Mouse (Mus musculus): ENCODE measurements around the gene Itprid2.

Gene Itprid2

DNA sequence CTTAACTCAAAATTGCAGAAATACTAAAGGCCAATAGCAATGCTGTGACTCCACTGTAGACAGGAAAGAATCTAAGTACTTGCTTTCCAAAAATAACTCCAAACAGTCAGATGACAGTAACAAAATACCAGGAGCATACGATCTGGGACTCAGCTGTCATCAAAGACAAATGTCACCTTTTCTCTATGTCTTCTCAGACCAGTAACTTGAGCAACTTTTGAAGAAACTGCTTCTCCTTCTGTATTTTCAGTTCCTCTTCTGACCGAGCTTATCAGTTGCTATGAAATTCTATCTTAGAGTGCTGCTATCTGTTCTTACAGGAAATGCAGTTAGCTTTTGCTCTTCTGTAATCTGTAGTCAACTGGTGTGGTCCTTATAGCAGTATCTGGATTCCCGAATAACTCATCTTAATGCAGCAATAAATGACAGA, 78.5 kb downstream of the Itprid2 start:
- no peak for DNase-seq (ENCODE audit: low spot score)

- DNase-seq (ENCODE audit: low spot score), result no peak
These were observed 79.6 kb downstream of the Itprid2 start for GRCm38 (mm10) chr2:79714745-79715144.

GRCm38 (mm10) chr2:79715925-79716324, 80.8 kb downstream of the Itprid2 start:
- no peak for DNase-seq (ENCODE audit: low spot score)

DNA sequence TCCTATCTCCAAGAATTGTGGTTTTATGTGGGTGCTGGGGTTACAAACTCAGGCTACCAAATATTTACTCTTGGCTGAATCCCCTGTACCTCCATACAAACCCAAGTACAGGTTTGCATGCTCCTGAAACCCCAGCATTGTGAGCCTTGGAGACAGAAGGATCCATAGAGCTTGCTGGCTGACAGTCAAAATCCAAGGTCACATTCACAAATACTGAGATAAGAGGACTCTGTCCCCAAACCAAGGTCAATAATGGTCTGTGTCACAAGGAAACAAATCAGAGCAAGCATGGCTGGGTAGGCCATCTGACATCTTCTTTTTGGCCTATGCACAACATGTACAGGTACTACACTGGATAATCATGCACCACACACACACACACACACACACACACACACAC, 82.7 kb downstream of the Itprid2 start:
- no peak for DNase-seq (ENCODE audit: low spot score)

DNA sequence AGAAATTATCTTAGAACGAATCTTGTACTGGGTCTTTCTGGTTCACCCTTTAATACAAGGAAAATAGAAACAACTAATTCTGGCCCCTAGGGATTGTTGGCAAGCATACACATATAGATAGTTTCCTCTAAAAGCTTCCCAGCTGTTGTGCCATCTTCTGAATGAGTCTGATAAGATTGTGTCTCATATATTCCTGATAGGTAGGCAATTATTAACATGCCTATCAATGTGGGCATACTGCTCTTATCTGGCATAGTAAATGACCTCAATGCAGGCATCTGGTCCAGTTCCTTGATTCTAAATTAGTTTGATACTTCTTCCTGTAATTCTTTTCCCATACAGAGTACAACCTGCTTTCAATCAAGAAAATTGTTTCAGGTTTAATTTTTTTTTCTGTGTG, 87.3 kb downstream of the Itprid2 start:
- no peak for DNase-seq (ENCODE audit: low spot score)
